Mouse (Mus musculus): Measurements from ENCODE around the gene Hsd17b2. TPM values are rescaled to one million over a fixed set of nuclear protein-coding genes. Genes with fewer than 3 reads are reported as not detected.

Gene Hsd17b2
- polyA plus RNA-seq, 1 experiment = not detected

GRCm38 (mm10) chr8:117783021-117783420 is 81.3 kb downstream of the Hsd17b2 start:
- Histone ChIP-seq H3K4me3 (ENCODE audit: insufficient read depth, low read length) (no peak overlapping the region), H3K27ac (ENCODE audit: insufficient read depth, low read depth, low read length) (no peak overlapping the region), H3K4me1 (ENCODE audit: control insufficient read depth, insufficient read depth, low read length) (peaks cover 6% of the 10 kb centered on the region; the same call in 1 of the 2 replicates)
- TF ChIP-seq CTCF (IDR thresholded peaks at IDR 0.05; ENCODE audit: low read depth, low read length) = no peak
- no peak for TF ChIP-seq POLR2A (IDR thresholded peaks at IDR 0.05; ENCODE audit: borderline replicate concordance, low read depth, low read length)

- Histone ChIP-seq H3K4me1 (ENCODE audit: control insufficient read depth, insufficient read depth, low read length) (peaks cover 6% of the 10 kb centered on the region; the same call in 1 of the 2 replicates), H3K4me3 (ENCODE audit: insufficient read depth, low read length) (no peak overlapping the region), H3K27ac (ENCODE audit: insufficient read depth, low read depth, low read length) (no peak overlapping the region)
- TF ChIP-seq CTCF (IDR thresholded peaks at IDR 0.05; ENCODE audit: low read depth, low read length) (no peak), POLR2A (IDR thresholded peaks at IDR 0.05; ENCODE audit: borderline replicate concordance, low read depth, low read length) (no peak)
Measured at GRCm38 (mm10) chr8:117786428-117786827, 84.7 kb downstream of the Hsd17b2 start.

- no peak overlapping the region for H3K4me3 ChIP-seq (ENCODE audit: insufficient read depth, low read length)
- no peaks in the 10 kb centered on the region for H3K4me1 ChIP-seq (ENCODE audit: control insufficient read depth, insufficient read depth, low read length)
- H3K27ac ChIP-seq (ENCODE audit: insufficient read depth, low read depth, low read length) = no peak overlapping the region
- no peak for TF ChIP-seq CTCF (IDR thresholded peaks at IDR 0.05; ENCODE audit: low read depth, low read length)
- TF ChIP-seq POLR2A (IDR thresholded peaks at IDR 0.05; ENCODE audit: borderline replicate concordance, low read depth, low read length) = no peak
Measured at GRCm38 (mm10) chr8:117792616-117793144, 91.0 kb downstream of the Hsd17b2 start.

GRCm38 (mm10) chr8:117794581-117794980 is 92.9 kb downstream of the Hsd17b2 start:
- H3K4me3 ChIP-seq (ENCODE audit: insufficient read depth, low read length) = no peak overlapping the region
- TF ChIP-seq CTCF (IDR thresholded peaks at IDR 0.05; ENCODE audit: low read depth, low read length) (no peak), POLR2A (IDR thresholded peaks at IDR 0.05; ENCODE audit: borderline replicate concordance, low read depth, low read length) (no peak)
- H3K27ac ChIP-seq (ENCODE audit: insufficient read depth, low read depth, low read length) = no peak overlapping the region
- no peaks in the 10 kb centered on the region for H3K4me1 ChIP-seq (ENCODE audit: control insufficient read depth, insufficient read depth, low read length)

GRCm38 (mm10) chr8:117796464-117796863 is 94.8 kb downstream of the Hsd17b2 start:
- TF ChIP-seq POLR2A (IDR thresholded peaks at IDR 0.05; ENCODE audit: borderline replicate concordance, low read depth, low read length) (no peak), CTCF (IDR thresholded peaks at IDR 0.05; ENCODE audit: low read depth, low read length) (no peak)
- peaks cover 7% of the 10 kb centered on the region for H3K4me1 ChIP-seq (ENCODE audit: control insufficient read depth, insufficient read depth, low read length)
- no peak overlapping the region for H3K4me3 ChIP-seq (ENCODE audit: insufficient read depth, low read length)
- H3K27ac ChIP-seq (ENCODE audit: insufficient read depth, low read depth, low read length) = no peak overlapping the region

GRCm38 (mm10) chr8:117798066-117798465 is 96.4 kb downstream of the Hsd17b2 start:
- Histone ChIP-seq H3K4me3 (ENCODE audit: insufficient read depth, low read length) (no peak overlapping the region), H3K4me1 (ENCODE audit: control insufficient read depth, insufficient read depth, low read length) (peaks cover 7% of the 10 kb centered on the region), H3K27ac (ENCODE audit: insufficient read depth, low read depth, low read length) (no peak overlapping the region)
- TF ChIP-seq CTCF (IDR thresholded peaks at IDR 0.05; ENCODE audit: low read depth, low read length) (no peak), POLR2A (IDR thresholded peaks at IDR 0.05; ENCODE audit: borderline replicate concordance, low read depth, low read length) (no peak)

GRCm38 (mm10) chr8:117801443-117802298 is 100.0 kb downstream of the Hsd17b2 start, which contains the start of gene Mphosph6:
Gene Mphosph6 (minus strand): TSS chr8:117801943.
- H3K4me1 ChIP-seq (ENCODE audit: control insufficient read depth, insufficient read depth, low read length) = peaks cover 7% of the 10 kb centered on the region
- TF ChIP-seq POLR2A (IDR thresholded peaks at IDR 0.05; ENCODE audit: borderline replicate concordance, low read depth, low read length) (no peak), CTCF (IDR thresholded peaks at IDR 0.05; ENCODE audit: low read depth, low read length) (no peak)
- peak within 1 kb of the TSS; percentile 67 for H3K4me3 ChIP-seq (ENCODE audit: insufficient read depth, low read length)
- peak within 1 kb of the TSS; percentile 38 for H3K27ac ChIP-seq (ENCODE audit: insufficient read depth, low read depth, low read length)

GRCm38 (mm10) chr8:117802299-117802689 is 100.6 kb downstream of the Hsd17b2 start:
- peak overlapping the region; percentile 17; the same call in 1 of the 2 replicates for H3K27ac ChIP-seq (ENCODE audit: insufficient read depth, low read depth, low read length)
- H3K4me1 ChIP-seq (ENCODE audit: control insufficient read depth, insufficient read depth, low read length) = peaks cover 7% of the 10 kb centered on the region
- TF ChIP-seq CTCF (IDR thresholded peaks at IDR 0.05; ENCODE audit: low read depth, low read length) (no peak), POLR2A (IDR thresholded peaks at IDR 0.05; ENCODE audit: borderline replicate concordance, low read depth, low read length) (no peak)
- H3K4me3 ChIP-seq (ENCODE audit: insufficient read depth, low read length) = peak overlapping the region; percentile 63

- Histone ChIP-seq H3K27ac (ENCODE audit: insufficient read depth, low read depth, low read length) (no peak overlapping the region), H3K4me1 (ENCODE audit: control insufficient read depth, insufficient read depth, low read length) (peaks cover 5% of the 10 kb centered on the region), H3K4me3 (ENCODE audit: insufficient read depth, low read length) (no peak overlapping the region)
- TF ChIP-seq POLR2A (IDR thresholded peaks at IDR 0.05; ENCODE audit: borderline replicate concordance, low read depth, low read length) = no peak
- no peak for TF ChIP-seq CTCF (IDR thresholded peaks at IDR 0.05; ENCODE audit: low read depth, low read length)
Measured at GRCm38 (mm10) chr8:117805419-117805818, 103.7 kb downstream of the Hsd17b2 start.

Other genes with a start within 250 kb of the Hsd17b2 start
- 68.7 and 77.9 TPM in 2 replicates for gene Plcg2, start 203.6 kb upstream of the Hsd17b2 start, polyA plus RNA-seq (2012; ENCODE audit: insufficient read depth, insufficient read length, missing spikeins)
- 4.7 and 7.2 TPM in 2 replicates for gene Sdr42e1, start 28.2 kb upstream of the Hsd17b2 start, polyA plus RNA-seq (2012; ENCODE audit: insufficient read depth, insufficient read length, missing spikeins)
- 20.1 and 26.5 TPM in 2 replicates for gene Mphosph6, start 100.0 kb downstream of the Hsd17b2 start, polyA plus RNA-seq (2012; ENCODE audit: insufficient read depth, insufficient read length, missing spikeins)